14 mouse cellular contexts compared by ENCODE assay signal in the genomic region with DNA sequence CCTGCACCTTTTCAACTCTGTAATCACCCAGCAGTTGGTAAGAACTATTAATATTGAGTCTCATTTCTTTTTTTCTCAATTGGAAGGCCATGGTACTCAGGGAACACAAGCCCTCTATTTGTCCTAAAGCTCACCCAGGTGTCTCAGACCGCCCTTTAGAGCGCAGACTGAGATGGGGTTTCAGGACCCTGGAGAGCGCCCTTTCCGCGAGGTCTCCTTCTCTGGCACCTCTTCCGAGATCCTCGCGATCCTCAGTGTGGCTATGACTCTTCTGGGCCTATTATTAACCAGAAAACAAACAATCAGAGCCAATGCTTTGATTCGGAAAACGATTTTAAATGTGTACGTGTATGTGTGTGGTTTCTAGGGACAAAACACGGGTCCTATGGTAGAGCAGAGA.
DNase-seq lines count a peak whose midpoint lies in the region; ATAC-seq and TF ChIP-seq lines count a peak whose summit lies in the region.
"Had no signal": no experiment of that assay in that cellular context is flagged by ENCODE, and none has a peak within 500 bp of the region (broad histone marks: within the 10 kb centered on the region; RNA-seq: fewer than 3 reads in every experiment).

No protein-coding gene starts in this region.

- no peak overlapping the region for H3K27ac ChIP-seq in lung, embryonic 14.5 days (ENCODE audit: low read depth)
- H3K27ac ChIP-seq in limb, embryonic 14.5 days (replicated peaks; ENCODE audit: low read depth, low read length), result no peak overlapping the region
- H3K27ac ChIP-seq: gastrocnemius, adult 2 months; limb, embryonic 12.5 days; stomach, embryonic 15.5 days had no signal

- no peaks in the 10 kb centered on the region for H3K9me3 ChIP-seq in lung, embryonic 14.5 days (ENCODE audit: low read depth, low read length)
- H3K9me3 ChIP-seq in limb, embryonic 14.5 days (ENCODE audit: control insufficient read depth, low read length), result no peaks in the 10 kb centered on the region
- H3K9me3 ChIP-seq: limb, embryonic 12.5 days; stomach, embryonic 15.5 days had no signal

- no peak for TF ChIP-seq CTCF in lung, embryonic 14.5 days (IDR thresholded peaks at IDR 0.05; ENCODE audit: low read depth)

- TF ChIP-seq POLR2A in limb, embryonic 14.5 days (IDR thresholded peaks at IDR 0.05; ENCODE audit: borderline replicate concordance, extremely low read depth, insufficient read depth, insufficient read length), result no peak

- H3K27me3 ChIP-seq in lung, embryonic 14.5 days (ENCODE audit: insufficient read depth, low read length), result no peaks in the 10 kb centered on the region
- H3K27me3 ChIP-seq in limb, embryonic 14.5 days (ENCODE audit: control insufficient read depth, insufficient read depth, low read length), result no peaks in the 10 kb centered on the region
- H3K27me3 ChIP-seq: limb, embryonic 12.5 days; stomach, embryonic 15.5 days had no signal

- no peak overlapping the region for H3K9ac ChIP-seq in lung, embryonic 14.5 days
- no peak overlapping the region for H3K9ac ChIP-seq in limb, embryonic 14.5 days (ENCODE audit: low read depth, low read length, severe bottlenecking)
- H3K9ac ChIP-seq: limb, embryonic 12.5 days; stomach, embryonic 15.5 days had no signal

- 34% methylated on average over 12 of the region's 12 CpGs for WGBS in lung, embryonic 14.5 days
- WGBS in limb, embryonic 14.5 days, result 38% methylated on average over 12 of the region's 12 CpGs

- no peak overlapping the region for H3K4me2 ChIP-seq in lung, embryonic 14.5 days
- H3K4me2 ChIP-seq in limb, embryonic 14.5 days (replicated peaks; ENCODE audit: low read depth, low read length, severe bottlenecking), result no peak overlapping the region
- H3K4me2 ChIP-seq: limb, embryonic 12.5 days; stomach, embryonic 15.5 days had no signal

- ATAC-seq in lung, embryonic 14.5 days (ENCODE audit: insufficient read depth), result no peak
- ATAC-seq in limb, embryonic 14.5 days (ENCODE audit: low FRiP score, low read depth), result no peak
- ATAC-seq: CD4-positive, CD25-positive, alpha-beta regulatory T cell, adult 4 months had no signal

- H3K4me3 ChIP-seq in lung, embryonic 14.5 days (ENCODE audit: low read depth, low read length), result no peak overlapping the region
- H3K4me3 ChIP-seq in limb, embryonic 14.5 days (replicated peaks; ENCODE audit: low read length), result no peak overlapping the region
- H3K4me3 ChIP-seq: gastrocnemius, adult 2 months; limb, embryonic 12.5 days; stomach, embryonic 15.5 days had no signal

- no peaks in the 10 kb centered on the region for H3K4me1 ChIP-seq in lung, embryonic 14.5 days (ENCODE audit: insufficient read depth)
- H3K4me1 ChIP-seq in limb, embryonic 14.5 days (ENCODE audit: control insufficient read depth, insufficient read depth, low read length), result no peaks in the 10 kb centered on the region
- H3K4me1 ChIP-seq: limb, embryonic 12.5 days; stomach, embryonic 15.5 days had no signal

- peak; percentile 5 to 16 for DNase-seq in heart, postnatal 10 days
- DNase-seq in heart, adult 9 months (ENCODE audit: low spot score in 2 of 2), result no peak
- peak; percentile 67 for DNase-seq in lung, embryonic 14.5 days
- DNase-seq in lung, postnatal 25 days (ENCODE audit: low spot score), result no peak
- peak; percentile 21 to 47 for DNase-seq in adrenal gland, postnatal 36 days
- DNase-seq in limb, embryonic 14.5 days (ENCODE audit: low spot score), result peak; percentile 36
- no peak for DNase-seq in left cerebral cortex, postnatal 10 days (ENCODE audit: extremely low spot score in 1 of 2, low spot score in 2 of 2)
- DNase-seq in cerebellum, adult 9-10 months, result no peak
- DNase-seq: gastrocnemius, adult 2 months; lung, postnatal 4 days; right cerebral cortex, postnatal 14 days had no signal

- intact Hi-C loops in heart, postnatal 10 days (cut with DNase I), result no loop called here
- intact Hi-C loops in left cerebral cortex, postnatal 10 days (cut with DNase I), result no loop called here

- no peaks in the 10 kb centered on the region for H3K36me3 ChIP-seq in lung, embryonic 14.5 days (ENCODE audit: insufficient read depth)
- H3K36me3 ChIP-seq in limb, embryonic 14.5 days (ENCODE audit: control insufficient read depth, insufficient read depth, low read length), result no peaks in the 10 kb centered on the region
- H3K36me3 ChIP-seq: limb, embryonic 12.5 days; stomach, embryonic 15.5 days had no signal

Comparison
In these comparisons a context has a peak if more than half of its experiments do, and no peak if none do; other contexts are left out.
1. DNase-seq: peak in heart, postnatal 10 days (2 of 2), lung, embryonic 14.5 days (single experiment), adrenal gland, postnatal 36 days (2 of 2) and limb, embryonic 14.5 days (single experiment); none in heart, adult 9 months (0 of 2), lung, postnatal 25 days (single experiment), left cerebral cortex, postnatal 10 days (0 of 2) and cerebellum, adult 9-10 months (single experiment).